ENCODE assay signal across 15 mouse cellular contexts in genomic region chr7:48834989-48835626, GRCm38 (mm10). TPM values are rescaled to one million over a fixed set of nuclear protein-coding genes. Genes with fewer than 3 reads are reported as not detected.
A peak's percentile ranks its signal among the peaks of the same experiment; 100 is the strongest.
DNase-seq lines count a peak whose midpoint lies in the region; ATAC-seq and TF ChIP-seq lines count a peak whose summit lies in the region.
"Had no signal": no experiment of that assay in that cellular context is flagged by ENCODE, and none has a peak within 500 bp of the region (broad histone marks: within the 10 kb centered on the region; RNA-seq: fewer than 3 reads in every experiment).

No protein-coding gene starts in this region.

- no peak overlapping the region for H3K9ac ChIP-seq in heart, adult 2 months (ENCODE audit: low read depth, low read length)
- H3K9ac ChIP-seq in ES-E14 (ENCODE audit: insufficient read depth, low read depth, low read length, poor library complexity, severe bottlenecking), result no peak overlapping the region
- no peak overlapping the region for H3K9ac ChIP-seq in midbrain, embryonic 16.5 days (ENCODE audit: low read depth, low read length)
- H3K9ac ChIP-seq: limb, embryonic 12.5 days had no signal

- peak; percentile 72; the same call in 1 of the 2 replicates for ATAC-seq in midbrain, embryonic 16.5 days
- ATAC-seq: inflammation-experienced regulatory T-cells, adult 6 months had no signal

- TF ChIP-seq CTCF in heart, adult 2 months (IDR thresholded peaks at IDR 0.05), result no peak

- peaks cover 11% of the 10 kb centered on the region for H3K4me1 ChIP-seq in heart, adult 2 months (ENCODE audit: control insufficient read depth, insufficient read depth, low read length)
- H3K4me1 ChIP-seq in ES-E14 (ENCODE audit: control insufficient read depth in 2 of 2, insufficient read depth in 2 of 2, low read length in 2 of 2, poor library complexity in 1 of 2), result peaks cover 2 to 4% of the 10 kb centered on the region in 2 experiments; a peak in 2 of 4 replicates
- H3K4me1 ChIP-seq in midbrain, embryonic 16.5 days (ENCODE audit: control insufficient read depth, insufficient read depth, low read length), result peaks cover 7% of the 10 kb centered on the region
- H3K4me1 ChIP-seq: limb, embryonic 12.5 days had no signal

- no peak overlapping the region for H3K4me3 ChIP-seq in heart, adult 2 months
- no peak overlapping the region for H3K4me3 ChIP-seq in ES-E14 (ENCODE audit: insufficient read depth in 1 of 2, low read depth in 1 of 2, low read length in 2 of 2, poor library complexity in 1 of 2, severe bottlenecking in 1 of 2)
- no peak overlapping the region for H3K4me3 ChIP-seq in midbrain, embryonic 16.5 days (ENCODE audit: low read depth, low read length)
- H3K4me3 ChIP-seq: erythroblast, embryonic 14.5 days; limb, embryonic 12.5 days had no signal

- H3K4me2 ChIP-seq in midbrain, embryonic 16.5 days (ENCODE audit: low read length), result no peak overlapping the region
- H3K4me2 ChIP-seq: limb, embryonic 12.5 days had no signal

- no peaks in the 10 kb centered on the region for H3K27me3 ChIP-seq in heart, adult 2 months (ENCODE audit: control insufficient read depth, insufficient read depth, low read length)
- H3K27me3 ChIP-seq in midbrain, embryonic 16.5 days (ENCODE audit: control insufficient read depth, insufficient read depth, low read depth, low read length), result peaks cover 22% of the 10 kb centered on the region
- H3K27me3 ChIP-seq: limb, embryonic 12.5 days had no signal

- peak overlapping the region; percentile 20; the same call in 1 of the 2 replicates for H3K27ac ChIP-seq in heart, adult 2 months
- 0 out of 2 replicates have a peak overlapping the region, but pooled peaks have one; percentile 25 for H3K27ac ChIP-seq in ES-E14 (ENCODE audit: insufficient read depth, low read depth, low read length, poor library complexity, severe bottlenecking)
- peak overlapping the region; percentile 53; the same call in 1 of the 2 replicates for H3K27ac ChIP-seq in midbrain, embryonic 16.5 days (ENCODE audit: low read length)
- H3K27ac ChIP-seq: limb, embryonic 12.5 days had no signal

- H3K9me3 ChIP-seq in ES-E14 (ENCODE audit: control insufficient read depth, insufficient read depth, low read depth, low read length), result no peaks in the 10 kb centered on the region
- no peaks in the 10 kb centered on the region for H3K9me3 ChIP-seq in midbrain, embryonic 16.5 days (replicated peaks; ENCODE audit: control insufficient read depth, low read length, poor library complexity, severe bottlenecking)
- H3K9me3 ChIP-seq: limb, embryonic 12.5 days had no signal

- intact Hi-C loops in heart, adult 2 months (cut with DNase I), result loop anchor here (5.0 to 10.0 kb wide), 2 partner anchors 42 to 430 kb away; no protein-coding TSS in a partner anchor
- intact Hi-C loops in heart, postnatal 36 days (cut with DNase I), result no loop called here

- TF ChIP-seq POLR2A in heart, adult 2 months (IDR thresholded peaks at IDR 0.05; ENCODE audit: insufficient read depth, low read depth, low read length), result no peak

- no peaks in the 10 kb centered on the region for H3K79me2 ChIP-seq in heart, adult 2 months (replicated peaks; ENCODE audit: control insufficient read depth, insufficient read depth, low read length)

- TF ChIP-seq EP300 in heart, adult 2 months (IDR thresholded peaks at IDR 0.05; ENCODE audit: insufficient read depth, low read depth, low read length), result no peak

- in situ Hi-C loops in ES-E14 (cut with MboI; ENCODE audit: low sequenced_read_pairs in 2 of 2, unreplicated experiment in 2 of 2), result no loop called here

- no peak for DNase-seq in heart, adult 2 months
- DNase-seq in heart, postnatal 36 days, result no peak
- DNase-seq in ES-E14 (ENCODE audit: low read depth, low spot score), result peak; percentile 13
- peak; percentile 17 for DNase-seq in embryo, embryonic 9.5 days (ENCODE audit: extremely low spot score)
- DNase-seq in adrenal gland, postnatal 10 days, result no peak
- no peak for DNase-seq in gastrocnemius, adult 8-10 months (ENCODE audit: low spot score in 2 of 2)
- DNase-seq in cerebellum, adult 18-20 months, result no peak
- DNase-seq: adrenal gland, adult 2 months; kidney, postnatal 10 days; layer of hippocampus, postnatal 36 days; lung, adult 2 months had no signal

- H3K36me3 ChIP-seq in heart, adult 2 months (ENCODE audit: control insufficient read depth, insufficient read depth, low read length), result peaks cover 63% of the 10 kb centered on the region
- no peaks in the 10 kb centered on the region for H3K36me3 ChIP-seq in ES-E14 (ENCODE audit: control insufficient read depth, insufficient read depth, low read length, poor library complexity, severe bottlenecking)
- H3K36me3 ChIP-seq in midbrain, embryonic 16.5 days (ENCODE audit: control insufficient read depth, insufficient read depth, low read length), result no peaks in the 10 kb centered on the region
- H3K36me3 ChIP-seq: limb, embryonic 12.5 days had no signal

- 77% methylated on average over 12 of the region's 12 CpGs for WGBS in heart, adult 2 months
- WGBS in midbrain, embryonic 16.5 days, result 34% methylated on average over 12 of the region's 12 CpGs

TF ChIP-seq in ES-E14, 5 proteins besides CTCF, POLR2A, EP300 and RAD21:
- TF ChIP-seq MAFK (IDR thresholded peaks at IDR 0.05; ENCODE audit: insufficient read depth, low read depth, low read length), result no peak
- TF ChIP-seq ZNF384 (IDR thresholded peaks at IDR 0.05; ENCODE audit: low read depth, low read length), result no peak

RNA-seq across cellular contexts. Expression of gene Csrp3, which starts 12.7 kb away (rescaled TPM):
- 1,000 to 10,000 TPM; 1,931 to 2,301 TPM for total RNA-seq in heart, adult 2 months (2021)
- 773 and 781 TPM in 2 replicates for polyA plus RNA-seq in heart, adult 2 months (2012; rRNA removed)
- total RNA-seq in heart, postnatal 36 days (2021), result 1,000 to 10,000 TPM; 2,107 to 2,284 TPM
- total RNA-seq in ES-E14 (2012; rRNA removed), result 0.48 and 1.3 TPM in 2 replicates
- polyA plus RNA-seq in midbrain, embryonic 16.5 days (2015; fragmentation: Nextera tagmentation; extraction: Ambion mirVana), result 0.25 TPM in 1 of 2 replicates, not detected in the other
- 10 to 100 TPM in 1 of 2 experiments, 1 to 10 TPM in 1; 7.1 to 11.7 TPM for total RNA-seq in adrenal gland, postnatal 10 days (2021)
- 100 to 1,000 TPM; 106 to 187 (median 120) TPM for total RNA-seq in gastrocnemius, adult 8-10 months (2022)
- total RNA-seq: adrenal gland, adult 2 months; layer of hippocampus, postnatal 36 days had no signal
- polyA plus RNA-seq: adrenal gland, adult 2 months; erythroblast, embryonic 14.5 days; inflammation-experienced regulatory T-cells, adult 6 months had no signal

RNA-seq across cellular contexts. Expression of gene E2f8, which starts 46.3 kb away (rescaled TPM):
- total RNA-seq in heart, adult 2 months (2021), result 1 to 10 TPM; 1.3 to 1.6 TPM
- polyA plus RNA-seq in heart, adult 2 months (2012; rRNA removed), result 0.23 and 0.31 TPM in 2 replicates
- total RNA-seq in heart, postnatal 36 days (2021), result under 1 TPM; 0.68 to 0.92 TPM
- total RNA-seq in ES-E14 (2012; rRNA removed), result 10.5 and 12.1 TPM in 2 replicates
- 1.5 and 1.7 TPM in 2 replicates for polyA plus RNA-seq in midbrain, embryonic 16.5 days (2015; fragmentation: Nextera tagmentation; extraction: Ambion mirVana)
- 10 to 100 TPM in 1 of 2 experiments, 1 to 10 TPM in 1; 8.4 to 10.1 TPM for total RNA-seq in adrenal gland, postnatal 10 days (2021)
- under 1 TPM in 2 of 4 experiments, not detected in 2; 0.16 to 0.34 TPM for total RNA-seq in gastrocnemius, adult 8-10 months (2022)

RNA-seq across cellular contexts. Expression of gene Zdhhc13, which starts 46.3 kb away (rescaled TPM):
- total RNA-seq in heart, adult 2 months (2021), result 10 to 100 TPM; 10.9 to 11.0 TPM
- polyA plus RNA-seq in heart, adult 2 months (2012; rRNA removed), result 7.1 and 15.1 TPM in 2 replicates
- total RNA-seq in heart, postnatal 36 days (2021), result 10 to 100 TPM; 13.5 to 14.3 TPM
- total RNA-seq in ES-E14 (2012; rRNA removed), result 55.9 and 58.0 TPM in 2 replicates
- 38.8 and 40.9 TPM in 2 replicates for polyA plus RNA-seq in midbrain, embryonic 16.5 days (2015; fragmentation: Nextera tagmentation; extraction: Ambion mirVana)
- 10 to 100 TPM in 1 of 2 experiments, 1 to 10 TPM in 1; 8.9 to 10.3 TPM for total RNA-seq in adrenal gland, postnatal 10 days (2021)
- total RNA-seq in gastrocnemius, adult 8-10 months (2022), result 1 to 10 TPM; 2.9 to 4.6 (median 3.6) TPM

Comparison
In these comparisons a context has a peak if more than half of its experiments do, and no peak if none do; other contexts are left out.
1. DNase-seq: peak in ES-E14 (single experiment) and embryo, embryonic 9.5 days (single experiment); none in heart, adult 2 months (0 of 2), heart, postnatal 36 days (0 of 2), adrenal gland, postnatal 10 days (single experiment), gastrocnemius, adult 8-10 months (0 of 2) and cerebellum, adult 18-20 months (0 of 2).
2. RNA of gene Csrp3, which starts 12.7 kb away (total RNA-seq): 1,931 to 2,301 TPM in heart, adult 2 months and 2,107 to 2,284 TPM in heart, postnatal 36 days; 106 to 187 TPM in gastrocnemius, adult 8-10 months, 7.1 to 11.7 TPM in adrenal gland, postnatal 10 days and 0.48 to 1.3 TPM in ES-E14; every median in the first group is over 10 times any median in the second.
3. Peak in every context shown above with its lines, with median percentiles within 50 percentile points of each other: H3K27ac ChIP-seq.